Mouse (Mus musculus) forebrain, embryonic 16.5 days (tissue): ENCODE measurements around the gene Poll. TPM values are rescaled to one million over a fixed set of nuclear protein-coding genes. Genes with fewer than 3 reads are reported as not detected.

Experiments
- ATAC-seq: fragments of 200-750 bp; cut with Nextera tagmentation; 2 replicates; pipeline ENCODE4 v1.8.0; 2017; ENCODE audit warnings: mild to moderate bottlenecking, moderate library complexity
- H3K27ac ChIP-seq: fragments of 300-500 bp; sonication (generic); 2 replicates; pipeline ENCODE4 v1.5.1; 2014; ENCODE audit warnings: low read length, control low read depth
- H3K27me3 ChIP-seq: fragments of 300-500 bp; sonication (generic); replicated peaks from 2 replicates; pipeline ENCODE4 v1.6.1; 2014; ENCODE audit warnings: low read length; ENCODE audit not compliant: control insufficient read depth, insufficient read depth
- H3K36me3 ChIP-seq: fragments of 300-500 bp; sonication (generic); 2 replicates; pipeline ENCODE4 v1.6.1; 2014; ENCODE audit not compliant: control insufficient read depth, insufficient read depth
- H3K4me1 ChIP-seq: fragments of 300-500 bp; sonication (generic); replicated peaks from 2 replicates; pipeline ENCODE4 v1.6.1; 2014; ENCODE audit warnings: low read length; ENCODE audit not compliant: control insufficient read depth, insufficient read depth
- H3K4me2 ChIP-seq: fragments of 300-500 bp; sonication (generic); 2 replicates; pipeline ENCODE4 v1.6.1; 2014; ENCODE audit warnings: mild to moderate bottlenecking, low read length, control low read depth
- H3K4me3 ChIP-seq: fragments of 300-500 bp; sonication (generic); replicated peaks from 2 replicates; pipeline ENCODE4 v1.5.1; 2014; ENCODE audit warnings: mild to moderate bottlenecking, low read length, control low read depth
- H3K9ac ChIP-seq: fragments of 300-500 bp; sonication (generic); replicated peaks from 2 replicates; pipeline ENCODE4 v1.6.1; 2014; ENCODE audit warnings: low read depth, low read length, control low read depth
- H3K9me3 ChIP-seq: fragments of 300-500 bp; sonication (generic); 2 replicates; pipeline ENCODE4 v1.6.1; 2016; ENCODE audit warnings: low read length; ENCODE audit not compliant: control insufficient read depth
- WGBS: fragments of 180-500 bp; shearing (Covaris S2); extraction: QIAGEN DNeasy Blood & Tissue Kit; methylation state at CpG from one replicate; pipeline ENCODE4 v1.1.7; 2014; 5-methylcytosine and 5-hydroxymethylcytosine counted together
- polyA plus RNA-seq: library from polyadenylated mRNA; unstranded; fragments of >200 nt; fragmentation: Nextera tagmentation; extraction: Ambion mirVana; gene quantifications from 2 replicates; pipeline ENCODE4 v1.2.1, GENCODE M21; 2015

Gene Poll
- polyA plus RNA-seq, 1 experiment from 2014 or later: 12.8 TPM

DNA sequence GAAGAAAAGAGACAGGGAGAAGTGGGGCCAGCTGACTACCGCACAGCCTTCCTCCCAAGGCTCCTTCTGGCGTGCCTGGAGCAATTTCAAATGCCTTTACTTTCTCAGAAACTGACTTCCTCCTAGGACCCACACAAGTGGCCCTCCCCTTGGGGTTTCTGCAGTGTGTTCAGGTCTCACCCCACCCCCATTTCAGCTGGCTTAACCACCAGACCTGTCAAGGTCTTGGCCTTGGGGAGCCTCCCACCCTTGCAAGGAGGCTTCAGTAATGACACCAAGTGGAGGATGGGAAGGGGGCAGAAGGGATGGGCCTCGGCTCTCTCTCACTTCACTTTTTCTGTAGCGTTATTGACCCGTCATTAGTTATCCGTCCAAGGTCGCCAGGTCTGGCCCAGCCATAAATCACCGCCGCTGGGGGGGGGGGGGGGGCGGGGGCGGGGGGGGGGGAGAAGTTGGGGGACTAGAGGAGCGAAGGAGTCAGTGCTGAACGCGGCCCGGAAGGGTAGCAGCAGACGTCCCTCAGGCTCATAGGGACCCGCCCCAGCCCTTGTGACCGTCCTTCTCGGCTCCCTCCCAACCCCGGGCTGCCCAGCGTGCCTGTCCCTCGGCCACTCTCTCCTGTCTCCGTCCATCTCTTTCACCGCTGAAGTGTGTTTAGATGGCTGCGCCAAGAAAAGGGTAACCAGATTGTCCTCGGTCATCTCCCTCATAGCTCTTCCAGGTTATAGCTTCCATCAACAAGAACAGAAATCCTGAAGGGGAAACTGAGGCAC lies 16.0 kb downstream of the Poll start:
- Histone ChIP-seq H3K36me3 (no peaks in the 10 kb centered on the region), H3K4me1 (peaks cover 27% of the 10 kb centered on the region), H3K4me2 (peak overlapping the region; percentile 83), H3K9ac (peak overlapping the region; percentile 49), H3K4me3 (peak overlapping the region; percentile 43), H3K9me3 (no peaks in the 10 kb centered on the region), H3K27ac (no peak overlapping the region), H3K27me3 (peaks cover 30% of the 10 kb centered on the region)
- WGBS: 1% methylated on average over 20 of the region's 26 CpGs
- no peak for ATAC-seq

DNA sequence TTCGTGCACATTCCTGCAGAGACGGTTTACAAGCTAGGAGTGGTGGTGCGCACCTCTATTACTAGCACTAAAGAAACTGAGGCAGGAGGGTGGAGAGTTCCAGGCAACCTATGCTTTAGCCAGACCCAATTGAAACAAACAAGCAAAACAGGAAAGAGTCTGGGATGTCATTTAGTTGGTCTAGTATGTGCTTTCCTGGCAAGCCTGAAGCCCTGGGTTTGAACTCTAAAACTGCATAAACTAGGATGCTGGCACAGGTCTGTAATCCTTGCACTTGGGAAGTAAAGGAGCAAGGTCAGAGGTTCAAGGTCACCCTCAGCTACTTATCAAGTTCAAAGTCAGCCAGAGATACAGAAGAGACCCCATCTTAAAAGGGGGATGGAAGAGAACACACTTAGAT lies 18.3 kb downstream of the Poll start:
- peaks cover 28% of the 10 kb centered on the region for H3K27me3 ChIP-seq
- peak overlapping the region; percentile 72 for H3K9ac ChIP-seq
- peaks cover 27% of the 10 kb centered on the region for H3K4me1 ChIP-seq
- H3K27ac ChIP-seq: peak overlapping the region; percentile 49
- WGBS: 10% methylated on average over 3 of the region's 3 CpGs
- no peak for ATAC-seq
- H3K36me3 ChIP-seq: no peaks in the 10 kb centered on the region
- H3K4me2 ChIP-seq: peak overlapping the region; percentile 77
- peak overlapping the region; percentile 48 for H3K4me3 ChIP-seq
- no peaks in the 10 kb centered on the region for H3K9me3 ChIP-seq

DNA sequence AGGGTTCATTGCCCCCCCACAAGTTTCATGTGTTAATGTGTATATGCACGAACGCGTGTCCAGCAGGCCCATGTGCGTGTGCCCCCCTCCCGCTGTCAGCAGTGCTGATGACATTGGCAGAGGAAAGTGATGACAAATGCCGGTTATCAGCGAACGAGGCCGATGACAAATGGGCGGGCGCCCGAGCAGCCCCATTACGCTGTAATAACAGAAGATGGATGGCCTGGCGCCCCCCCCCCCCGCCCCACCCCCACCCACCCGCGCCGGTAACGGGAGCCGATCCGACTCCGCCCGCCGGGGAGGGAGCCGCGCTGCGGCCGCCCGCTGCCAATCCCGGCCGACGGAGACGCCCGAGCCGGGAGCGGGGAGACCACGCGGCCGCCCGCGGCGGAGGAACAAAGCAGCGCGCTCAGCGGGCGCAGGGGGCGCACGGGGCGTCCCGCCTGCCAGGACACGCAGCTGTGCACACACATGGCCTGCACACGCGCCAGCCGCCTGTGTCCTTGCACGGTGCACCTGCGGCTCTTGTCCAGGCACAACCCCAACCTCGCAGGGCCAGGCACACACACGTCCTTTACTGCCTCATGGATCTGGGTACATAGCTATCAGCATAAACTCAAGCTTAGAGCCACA lies 18.8 kb downstream of the Poll start:
- Histone ChIP-seq H3K9me3 (no peaks in the 10 kb centered on the region), H3K4me2 (peak overlapping the region; percentile 77), H3K27ac (peak overlapping the region; percentile 49), H3K9ac (peak overlapping the region; percentile 72), H3K27me3 (peaks cover 26% of the 10 kb centered on the region), H3K4me1 (peaks cover 27% of the 10 kb centered on the region), H3K4me3 (peak overlapping the region; percentile 48), H3K36me3 (no peaks in the 10 kb centered on the region)
- peak; percentile 60 for ATAC-seq
- WGBS: under 1% methylated on average over 44 of the region's 58 CpGs

DNA sequence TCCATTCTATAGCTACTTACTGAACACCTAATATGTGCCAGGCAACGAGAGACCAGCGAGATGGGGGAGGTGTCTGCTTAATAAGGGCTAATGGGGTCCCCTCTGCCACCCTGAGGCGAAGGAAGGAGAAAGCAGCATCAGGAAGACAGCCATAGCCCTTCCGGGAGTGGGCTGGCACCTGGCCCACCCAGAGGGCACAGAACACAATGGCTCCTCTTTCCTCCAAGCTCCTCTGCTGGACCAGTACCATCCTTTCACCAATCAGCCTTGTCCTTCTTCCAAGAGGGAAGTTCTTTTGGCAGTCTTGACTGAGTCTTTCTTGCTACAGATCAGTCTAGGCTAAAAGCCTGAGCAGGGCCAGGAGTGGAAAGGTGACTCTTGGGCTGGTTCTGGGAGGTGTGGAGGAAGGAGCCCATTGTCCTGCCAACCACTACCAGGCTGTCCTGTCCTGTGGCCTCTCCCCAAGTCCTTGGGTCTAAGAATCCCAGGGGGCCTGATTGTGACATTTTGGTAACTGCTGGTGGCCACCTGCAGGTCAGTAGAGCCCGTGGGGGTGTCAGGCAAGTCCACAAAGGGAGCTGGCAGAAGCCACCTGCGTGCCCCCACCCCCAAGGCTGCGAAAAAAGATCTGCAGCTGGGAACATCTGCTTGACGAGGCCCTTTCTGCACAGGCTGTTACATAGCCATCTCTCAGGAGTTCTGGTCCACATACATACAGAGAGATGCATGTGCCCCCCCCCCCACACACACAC lies 19.5 kb downstream of the Poll start:
- no peak overlapping the region for H3K27ac ChIP-seq
- H3K9ac ChIP-seq: peak overlapping the region; percentile 72
- no peaks in the 10 kb centered on the region for H3K9me3 ChIP-seq
- H3K4me1 ChIP-seq: peaks cover 27% of the 10 kb centered on the region
- WGBS: 18% methylated on average over 8 of the region's 8 CpGs
- H3K4me2 ChIP-seq: peak overlapping the region; percentile 77
- peaks cover 24% of the 10 kb centered on the region for H3K27me3 ChIP-seq
- no peaks in the 10 kb centered on the region for H3K36me3 ChIP-seq
- ATAC-seq: peak; percentile 37
- H3K4me3 ChIP-seq: peak overlapping the region; percentile 48

DNA sequence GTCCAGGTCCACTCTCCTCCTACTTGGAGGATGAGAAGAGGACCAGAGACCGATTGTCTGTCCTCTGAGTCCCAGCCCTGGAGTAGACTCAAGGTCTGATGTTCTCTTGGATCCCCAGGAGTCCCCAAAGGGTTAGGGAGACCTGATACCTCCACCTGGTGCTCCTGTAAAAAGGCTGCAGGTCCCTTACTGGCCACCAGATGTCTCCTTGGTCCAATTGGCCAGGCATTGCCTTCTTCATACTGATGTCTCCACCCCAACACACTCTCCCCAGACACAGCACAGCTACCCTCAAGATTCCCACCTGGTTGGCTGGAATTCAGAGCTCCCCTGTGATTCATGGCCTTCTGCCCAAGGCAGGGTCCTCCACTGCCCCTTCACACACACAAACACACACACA lies 22.8 kb downstream of the Poll start:
- no peak overlapping the region for H3K4me2 ChIP-seq
- 71% methylated on average over 1 of the region's 1 CpGs for WGBS
- H3K27me3 ChIP-seq: peaks cover 4% of the 10 kb centered on the region; the same call in 1 of the 2 replicates
- H3K9ac ChIP-seq: no peak overlapping the region
- no peak for ATAC-seq
- H3K36me3 ChIP-seq: no peaks in the 10 kb centered on the region
- H3K9me3 ChIP-seq: no peaks in the 10 kb centered on the region
- H3K27ac ChIP-seq: no peak overlapping the region
- H3K4me3 ChIP-seq: no peak overlapping the region
- H3K4me1 ChIP-seq: peaks cover 21% of the 10 kb centered on the region

DNA sequence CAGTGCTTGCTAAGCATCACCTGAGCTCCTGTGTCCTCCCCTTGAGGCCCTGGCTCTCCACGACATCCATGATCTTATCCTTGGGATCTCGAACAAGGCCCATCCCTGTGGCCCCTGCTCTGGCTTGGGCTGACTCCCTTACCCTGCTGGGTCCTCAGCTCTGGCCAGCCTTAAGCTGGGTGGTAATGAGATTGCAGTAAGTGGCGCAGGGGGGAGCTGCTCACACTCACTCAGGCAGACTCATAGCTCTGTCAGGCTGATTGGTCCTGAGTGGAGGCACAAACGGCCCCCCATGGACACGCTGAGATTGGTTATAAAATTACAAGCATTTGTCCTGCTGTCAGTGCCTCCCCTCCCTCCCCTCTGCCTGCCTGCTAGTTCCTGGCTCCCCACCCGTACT lies 24.4 kb downstream of the Poll start:
- 63% methylated on average over 6 of the region's 6 CpGs for WGBS
- Histone ChIP-seq H3K4me2 (no peak overlapping the region), H3K9ac (no peak overlapping the region), H3K9me3 (no peaks in the 10 kb centered on the region), H3K27ac (no peak overlapping the region), H3K4me1 (peaks cover 12% of the 10 kb centered on the region), H3K27me3 (no peaks in the 10 kb centered on the region), H3K4me3 (no peak overlapping the region), H3K36me3 (no peaks in the 10 kb centered on the region)
- no peak for ATAC-seq

DNA sequence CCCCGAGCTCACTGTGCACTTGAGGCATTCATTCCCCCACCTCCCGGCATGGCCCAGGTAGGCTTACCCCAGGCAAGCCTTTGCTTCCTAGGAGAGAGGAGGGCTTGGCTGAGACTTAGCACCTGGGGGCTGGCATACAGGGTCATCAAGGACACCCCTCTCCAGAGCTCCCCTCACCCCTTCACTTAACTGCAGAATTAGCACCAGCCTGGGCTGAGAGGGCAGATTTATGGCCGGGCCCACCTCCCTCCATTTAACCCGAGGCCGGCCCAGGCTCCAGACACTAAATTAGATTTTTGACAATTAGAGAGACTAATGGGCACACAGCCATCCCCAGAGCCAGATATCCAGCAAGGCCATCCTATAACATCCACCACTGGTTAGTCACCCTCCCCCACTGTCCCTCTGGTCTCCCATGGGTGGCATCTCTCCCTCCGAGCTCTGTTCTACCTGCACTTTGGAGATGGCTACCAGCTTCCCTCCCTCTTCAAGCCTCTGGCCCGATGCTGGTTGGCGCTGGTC lies 25.1 kb downstream of the Poll start:
- H3K27me3 ChIP-seq: no peaks in the 10 kb centered on the region
- 79% methylated on average over 8 of the region's 8 CpGs for WGBS
- H3K9ac ChIP-seq: no peak overlapping the region
- no peaks in the 10 kb centered on the region for H3K9me3 ChIP-seq
- no peak overlapping the region for H3K27ac ChIP-seq
- 0 out of 2 replicates have a peak, but pooled peaks cover 6% of the 10 kb centered on the region for H3K4me1 ChIP-seq
- no peak overlapping the region for H3K4me3 ChIP-seq
- no peak for ATAC-seq
- H3K36me3 ChIP-seq: 0 out of 2 replicates have a peak, but pooled peaks cover 3% of the 10 kb centered on the region
- H3K4me2 ChIP-seq: no peak overlapping the region

DNA sequence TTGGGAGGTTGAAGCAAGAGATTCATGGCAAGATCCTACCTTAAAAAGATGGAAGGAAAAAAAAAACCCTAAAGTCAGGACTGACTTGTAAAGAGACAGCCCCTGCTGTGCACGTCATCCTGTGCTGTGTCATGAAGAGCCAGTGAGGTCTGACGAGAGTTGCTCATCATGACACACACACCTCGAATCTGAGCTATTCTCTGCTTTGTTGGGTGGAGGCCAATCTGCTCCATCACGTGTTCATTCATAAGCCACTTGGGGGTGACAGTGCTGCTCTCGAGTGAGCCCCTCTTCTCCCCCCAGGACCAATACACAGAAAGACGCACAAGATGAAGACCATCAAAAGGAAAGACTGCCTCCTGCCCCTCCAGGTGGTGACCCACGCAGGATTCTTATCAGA lies 26.7 kb downstream of the Poll start:
- ATAC-seq: no peak
- 59% methylated on average over 7 of the region's 7 CpGs for whole genome bisulfite sequencing
- no peaks in the 10 kb centered on the region for H3K9me3 ChIP-seq

DNA sequence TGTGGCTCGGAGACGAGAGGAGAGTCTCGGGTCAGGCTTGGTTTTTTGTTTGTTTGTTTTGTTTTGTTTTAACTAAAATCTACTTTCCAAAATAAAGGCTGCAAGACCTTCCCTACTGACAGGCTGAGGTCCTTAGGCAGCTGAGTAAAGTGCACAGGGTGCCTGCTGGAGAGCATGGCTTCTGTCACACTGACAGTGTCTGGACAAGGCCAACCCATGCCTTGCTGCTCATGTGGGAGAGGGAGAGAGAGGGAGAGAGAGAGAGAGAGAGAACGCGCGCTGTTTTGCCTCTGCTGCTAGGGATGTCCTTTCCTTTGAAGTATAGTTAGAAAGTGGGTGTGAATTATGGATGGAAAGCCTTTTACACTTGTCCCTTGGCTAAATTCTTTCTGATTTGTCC lies 28.8 kb downstream of the Poll start:
- Histone ChIP-seq H3K4me2 (no peak overlapping the region), H3K27me3 (no peaks in the 10 kb centered on the region), H3K4me3 (no peak overlapping the region), H3K36me3 (peaks cover 12% of the 10 kb centered on the region; the same call in 1 of the 2 replicates), H3K9me3 (no peaks in the 10 kb centered on the region), H3K27ac (no peak overlapping the region), H3K9ac (no peak overlapping the region), H3K4me1 (0 out of 2 replicates have a peak, but pooled peaks cover 6% of the 10 kb centered on the region)
- 66% methylated on average over 6 of the region's 6 CpGs for WGBS
- ATAC-seq: no peak

More for the DNA sequence above, 26.7 kb downstream of the Poll start:
- Histone ChIP-seq H3K27me3 (no peaks in the 10 kb centered on the region), H3K27ac (no peak overlapping the region), H3K4me3 (no peak overlapping the region), H3K4me1 (0 out of 2 replicates have a peak, but pooled peaks cover 6% of the 10 kb centered on the region), H3K9ac (no peak overlapping the region), H3K36me3 (0 out of 2 replicates have a peak, but pooled peaks cover 8% of the 10 kb centered on the region), H3K4me2 (no peak overlapping the region)
